Mouse (Mus musculus): ENCODE results near the gene Patl2. TPM values are rescaled to one million over a fixed set of nuclear protein-coding genes. Genes with fewer than 3 reads are reported as not detected.

The Patl2 gene
- 1.1 TPM for polyA plus RNA-seq (2017; shearing (Covaris generic))

GRCm38 (mm10) chr2:122186106-122186505 is at the start of gene Patl2, which contains the start of gene Terb2:
Gene Patl2 (minus strand): TSS chr2:122186189.
Gene Terb2 (plus strand): TSS chr2:122186272.

GRCm38 (mm10) chr2:122234611-122235288 is 48.8 kb upstream of the Patl2 start, which contains the start of gene Sord:
Gene Sord (plus strand): TSS chr2:122234749.

GRCm38 (mm10) chr2:122160680-122161079 is 25.3 kb downstream of the Patl2 start, which contains the start of gene Trim69:
Gene Trim69 (plus strand): TSS chr2:122160700.

GRCm38 (mm10) chr2:122147508-122148241 is 38.3 kb downstream of the Patl2 start, which contains the start of gene B2m:
Gene B2m (plus strand): TSS chr2:122147686.

GRCm38 (mm10) chr2:122117961-122118958 is 67.7 kb downstream of the Patl2 start, which contains the start of gene Spg11:
Gene Spg11 (minus strand): TSS chr2:122118386.

Other genes with a start within 250 kb of the Patl2 start
- 69.4 TPM for gene Ctdspl2, start 230.2 kb downstream of the Patl2 start, polyA plus RNA-seq (2017; shearing (Covaris generic))
- gene Mageb3, start 230.1 kb downstream of the Patl2 start, polyA plus RNA-seq (2017; shearing (Covaris generic)): not detected
- 4.9 TPM for gene Eif3j1, start 157.6 kb downstream of the Patl2 start, polyA plus RNA-seq (2017; shearing (Covaris generic))
- gene Spg11, start 67.8 kb downstream of the Patl2 start, polyA plus RNA-seq (2017; shearing (Covaris generic)): 21.3 TPM
- gene B2m, start 38.5 kb downstream of the Patl2 start, polyA plus RNA-seq (2017; shearing (Covaris generic)): 9,808 TPM
- 0.51 TPM for gene Trim69, start 25.5 kb downstream of the Patl2 start, polyA plus RNA-seq (2017; shearing (Covaris generic))
- not detected for gene Terb2, start 83 bp upstream of the Patl2 start, polyA plus RNA-seq (2017; shearing (Covaris generic))
- 4.8 TPM for gene Sord, start 48.6 kb upstream of the Patl2 start, polyA plus RNA-seq (2017; shearing (Covaris generic))
- gene Duox2, start 112.3 kb upstream of the Patl2 start, polyA plus RNA-seq (2017; shearing (Covaris generic)): not detected
- gene Duoxa2, start 112.7 kb upstream of the Patl2 start, polyA plus RNA-seq (2017; shearing (Covaris generic)): not detected
- gene Duoxa1, start 127.5 kb upstream of the Patl2 start, polyA plus RNA-seq (2017; shearing (Covaris generic)): not detected
- not detected for gene Duox1, start 129.5 kb upstream of the Patl2 start, polyA plus RNA-seq (2017; shearing (Covaris generic))
- gene Shf, start 183.0 kb upstream of the Patl2 start, polyA plus RNA-seq (2017; shearing (Covaris generic)): 0.42 TPM
- gene Slc28a2, start 240.3 kb upstream of the Patl2 start, polyA plus RNA-seq (2017; shearing (Covaris generic)): 242 TPM